Mouse (Mus musculus) kidney, postnatal 0 days (tissue): Measurements from ENCODE around the gene Galp. TPM values are rescaled to one million over a fixed set of nuclear protein-coding genes. Genes with fewer than 3 reads are reported as not detected.

Experiments used
- ATAC-seq: fragments of 200-750 bp; cut with Nextera tagmentation; replicated peaks from 2 replicates; pipeline ENCODE4 v1.8.0; 2017; ENCODE audit warnings: low read depth, moderate number of reproducible peaks, moderate TSS enrichment, moderate library complexity; ENCODE audit not compliant: low FRiP score
- DNase-seq: peaks from one replicate; pipeline ENCODE4 v3.0.0-alpha.2; 2016; ENCODE audit warnings: low spot score
- H3K27ac ChIP-seq: fragments of 300-500 bp; sonication (generic); 2 replicates; pipeline ENCODE4 v1.5.1; 2014; ENCODE audit warnings: mild to moderate bottlenecking
- H3K27me3 ChIP-seq: fragments of 300-500 bp; sonication (generic); 2 replicates; pipeline ENCODE4 v1.6.1; 2014; ENCODE audit warnings: low read length, mixed read lengths; ENCODE audit not compliant: insufficient read depth
- H3K36me3 ChIP-seq: fragments of 300-500 bp; sonication (generic); 2 replicates; pipeline ENCODE4 v1.6.1; 2014; ENCODE audit warnings: low read length, mixed read lengths; ENCODE audit not compliant: insufficient read depth
- H3K4me1 ChIP-seq: fragments of 300-500 bp; sonication (generic); replicated peaks from 2 replicates; pipeline ENCODE4 v1.6.1; 2014; ENCODE audit warnings: antibody characterized with exemption, low read length, mixed read lengths; ENCODE audit not compliant: insufficient read depth
- H3K4me2 ChIP-seq: fragments of 300-500 bp; sonication (generic); 2 replicates; pipeline ENCODE4 v1.6.1; 2014; ENCODE audit warnings: mild to moderate bottlenecking, low read length, moderate library complexity, mixed read lengths
- H3K4me3 ChIP-seq: fragments of 300-500 bp; sonication (generic); replicated peaks from 2 replicates; pipeline ENCODE4 v1.5.1; 2014; ENCODE audit warnings: low read depth, low read length
- H3K9ac ChIP-seq: fragments of 300-500 bp; sonication (generic); 2 replicates; pipeline ENCODE4 v1.6.1; 2014; ENCODE audit warnings: low read depth, low read length
- H3K9me3 ChIP-seq: fragments of 300-500 bp; sonication (generic); replicated peaks from 2 replicates; pipeline ENCODE4 v1.6.1; 2016; ENCODE audit warnings: low read length, inconsistent platforms, mixed read lengths
- CTCF ChIP-seq: IDR thresholded peaks from 2 replicates; pipeline ENCODE4 v1.5.1; 2016; ENCODE audit warnings: antibody characterized with exemption, low read depth, mild to moderate bottlenecking, moderate library complexity
- WGBS: fragments of 180-500 bp; shearing (Covaris S2); extraction: QIAGEN DNeasy Blood & Tissue Kit; methylation state at CpG from one replicate; pipeline ENCODE4 v1.1.7; 2014; 5-methylcytosine and 5-hydroxymethylcytosine counted together
- polyA plus RNA-seq: library from polyadenylated mRNA; unstranded; fragments of >200 nt; fragmentation: Nextera tagmentation; extraction: Ambion mirVana; gene quantifications from 2 replicates; pipeline ENCODE4 v1.2.1, GENCODE M21; 2015

Gene Galp
- polyA plus RNA-seq, 1 experiment from 2014 or later, result not detected

- TF ChIP-seq CTCF, result no peak
Measured at GRCm38 (mm10) chr7:6183802-6184201, 13.1 kb upstream of the Galp start.

GRCm38 (mm10) chr7:6184521-6184920 lies 12.4 kb upstream of the Galp start:
- peaks cover 40% of the 10 kb centered on the region for H3K36me3 ChIP-seq

More at GRCm38 (mm10) chr7:6183802-6184201, 13.1 kb upstream of the Galp start:
- WGBS, result 91% methylated on average over 19 of the region's 19 CpGs
- H3K9ac ChIP-seq, result no peak overlapping the region
- H3K36me3 ChIP-seq, result peaks cover 34% of the 10 kb centered on the region
- no peak overlapping the region for H3K4me2 ChIP-seq
- no peaks in the 10 kb centered on the region for H3K4me1 ChIP-seq
- no peak overlapping the region for H3K27ac ChIP-seq
- DNase-seq, result no peak
- ATAC-seq, result peak; percentile 77
- H3K9me3 ChIP-seq, result no peaks in the 10 kb centered on the region
- no peaks in the 10 kb centered on the region for H3K27me3 ChIP-seq
- H3K4me3 ChIP-seq, result no peak overlapping the region

GRCm38 (mm10) chr7:6185391-6185790 lies 11.5 kb upstream of the Galp start:
- ATAC-seq (no peak), DNase-seq (no peak)
- peaks cover 43% of the 10 kb centered on the region for H3K36me3 ChIP-seq
- H3K4me2 ChIP-seq, result no peak overlapping the region
- WGBS, result 93% methylated on average over 1 of the region's 1 CpGs
- no peaks in the 10 kb centered on the region for H3K4me1 ChIP-seq
- TF ChIP-seq CTCF, result no peak
- H3K27ac ChIP-seq, result 0 out of 2 replicates have a peak overlapping the region, but pooled peaks have one; percentile 8
- no peaks in the 10 kb centered on the region for H3K9me3 ChIP-seq
- H3K27me3 ChIP-seq, result no peaks in the 10 kb centered on the region
- H3K9ac ChIP-seq, result no peak overlapping the region
- H3K4me3 ChIP-seq, result no peak overlapping the region

More at GRCm38 (mm10) chr7:6184521-6184920, 12.4 kb upstream of the Galp start:
- no peak for TF ChIP-seq CTCF
- no peak overlapping the region for H3K9ac ChIP-seq
- no peak overlapping the region for H3K27ac ChIP-seq
- H3K4me1 ChIP-seq, result no peaks in the 10 kb centered on the region
- H3K27me3 ChIP-seq, result no peaks in the 10 kb centered on the region
- no peak for DNase-seq
- H3K4me2 ChIP-seq, result no peak overlapping the region
- WGBS, result 80% methylated on average over 8 of the region's 8 CpGs
- no peak overlapping the region for H3K4me3 ChIP-seq
- no peak for ATAC-seq
- H3K9me3 ChIP-seq, result no peaks in the 10 kb centered on the region

GRCm38 (mm10) chr7:6186176-6186575 lies 10.7 kb upstream of the Galp start:
- Histone ChIP-seq H3K27ac (no peak overlapping the region), H3K36me3 (peaks cover 43% of the 10 kb centered on the region), H3K9me3 (no peaks in the 10 kb centered on the region), H3K27me3 (no peaks in the 10 kb centered on the region), H3K9ac (no peak overlapping the region), H3K4me2 (no peak overlapping the region), H3K4me3 (no peak overlapping the region), H3K4me1 (no peaks in the 10 kb centered on the region)
- no peak for ATAC-seq
- DNase-seq, result no peak
- no peak for TF ChIP-seq CTCF
- 93% methylated on average over 2 of the region's 2 CpGs for WGBS

- WGBS, result 38% methylated on average over 2 of the region's 2 CpGs
- no peak for TF ChIP-seq CTCF
- H3K4me2 ChIP-seq, result no peak overlapping the region
- no peaks in the 10 kb centered on the region for H3K4me1 ChIP-seq
- H3K9me3 ChIP-seq, result no peaks in the 10 kb centered on the region
- ATAC-seq, result no peak
- no peak overlapping the region; the same call in 1 of the 2 replicates for H3K27ac ChIP-seq
- DNase-seq, result no peak
- H3K27me3 ChIP-seq, result no peaks in the 10 kb centered on the region
- H3K4me3 ChIP-seq, result no peak overlapping the region
- H3K9ac ChIP-seq, result no peak overlapping the region
- peaks cover 43% of the 10 kb centered on the region for H3K36me3 ChIP-seq
Measured at GRCm38 (mm10) chr7:6186756-6187155, 10.1 kb upstream of the Galp start.

- Histone ChIP-seq H3K9ac (no peak overlapping the region), H3K36me3 (peaks cover 35% of the 10 kb centered on the region), H3K27ac (no peak overlapping the region), H3K9me3 (no peaks in the 10 kb centered on the region), H3K27me3 (no peaks in the 10 kb centered on the region), H3K4me1 (no peaks in the 10 kb centered on the region), H3K4me3 (no peak overlapping the region), H3K4me2 (no peak overlapping the region)
- 58% methylated on average over 45 of the region's 45 CpGs for WGBS
- ATAC-seq (peak; percentile 58), DNase-seq (no peak)
- TF ChIP-seq CTCF, result peak; percentile 43; the same call in 1 of the 2 replicates
Measured at GRCm38 (mm10) chr7:6189542-6189941, 7.3 kb upstream of the Galp start.

GRCm38 (mm10) chr7:6191376-6191775 lies 5.5 kb upstream of the Galp start:
- no peak for ATAC-seq
- Histone ChIP-seq H3K4me3 (no peak overlapping the region), H3K9ac (no peak overlapping the region), H3K4me2 (no peak overlapping the region), H3K36me3 (peaks cover 28% of the 10 kb centered on the region), H3K27me3 (no peaks in the 10 kb centered on the region), H3K27ac (no peak overlapping the region), H3K9me3 (no peaks in the 10 kb centered on the region), H3K4me1 (no peaks in the 10 kb centered on the region)
- peak; percentile 84 for TF ChIP-seq CTCF
- 30% methylated on average over 3 of the region's 3 CpGs for WGBS
- DNase-seq, result peak; percentile 72
